Mouse (Mus musculus) lung, postnatal 0 days (tissue): ENCODE results near the gene Slc35f6.

ENCODE experiments used
- CTCF ChIP-seq: IDR thresholded peaks from 2 replicates; pipeline ENCODE4 v1.5.1; 2016; ENCODE audit warnings: antibody characterized with exemption, mild to moderate bottlenecking
- EP300 ChIP-seq: IDR thresholded peaks from 2 replicates; pipeline ENCODE4 v1.6.1; 2016; ENCODE audit warnings: antibody characterized with exemption, mild to moderate bottlenecking, control low read depth

DNA sequence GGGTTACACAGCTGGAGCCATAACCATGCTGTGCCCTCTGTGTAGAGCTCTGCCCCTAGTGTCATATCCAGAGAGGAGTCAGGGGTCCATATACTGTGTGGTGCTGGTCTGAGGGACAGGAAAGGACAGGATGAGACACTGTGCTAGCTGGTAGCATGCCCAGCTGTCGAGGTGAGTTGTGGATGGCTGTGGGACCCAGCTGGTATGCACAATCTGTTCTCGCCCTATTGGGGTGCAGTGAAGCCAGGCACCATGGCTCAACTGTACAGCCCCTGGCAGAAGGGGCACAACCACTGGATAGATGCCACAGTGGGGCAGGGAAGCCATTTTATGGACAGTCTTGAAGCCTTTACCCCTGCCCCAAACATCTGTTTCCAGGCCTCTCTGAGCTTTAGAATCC lies 28.5 kb upstream of the Slc35f6 start:
- TF ChIP-seq CTCF (no peak), EP300 (no peak)
